Mouse (Mus musculus): ENCODE data around the gene Mettl2. TPM values are rescaled to one million over a fixed set of nuclear protein-coding genes. Genes with fewer than 3 reads are reported as not detected.

The Mettl2 gene
- polyA plus RNA-seq, 1 experiment, result 18.5 TPM

DNA sequence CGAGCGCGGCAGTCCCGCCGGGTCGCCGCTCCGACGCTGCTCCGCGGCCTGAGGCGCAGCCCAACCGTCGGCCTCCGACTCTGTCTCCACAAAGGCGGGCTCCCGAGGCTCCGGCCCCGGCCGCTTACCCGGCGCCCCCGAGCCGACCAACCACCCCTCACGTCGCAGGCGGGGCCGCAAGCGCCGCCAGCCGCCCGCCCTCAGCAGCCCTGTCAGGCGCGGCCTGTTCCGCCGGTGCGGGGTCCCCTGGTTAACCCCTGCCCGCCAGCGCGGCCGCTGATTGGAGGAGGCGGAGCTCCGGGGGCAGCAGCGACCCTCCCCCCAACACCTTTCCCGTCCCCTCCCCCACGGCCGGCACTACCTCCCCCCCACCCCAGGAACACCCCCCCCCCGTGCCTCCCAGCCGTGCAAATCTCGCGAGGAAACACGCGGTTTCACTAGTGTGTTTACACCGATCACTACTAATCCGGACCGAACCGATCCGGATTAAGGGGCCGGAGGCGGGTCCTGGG, 55.0 kb downstream of the Mettl2 start:
- H3K27me3 ChIP-seq (ENCODE audit: control insufficient read depth, insufficient read depth, insufficient read length), result no peaks in the 10 kb centered on the region
- peaks cover 43% of the 10 kb centered on the region for H3K79me3 ChIP-seq (ENCODE audit: low read depth)
- H3K4me3 ChIP-seq (ENCODE audit: insufficient read depth, poor library complexity, severe bottlenecking), result peak overlapping the region; percentile 94
- peak overlapping the region; percentile 81 for H3ac ChIP-seq (ENCODE audit: control insufficient read depth, insufficient read length, low read depth)
- H3K79me2 ChIP-seq (ENCODE audit: control insufficient read depth, insufficient read depth), result peaks cover 66% of the 10 kb centered on the region
- TF ChIP-seq MYOG (IDR thresholded peaks at IDR 0.05; ENCODE audit: control insufficient read depth, extremely low read depth, insufficient read length) (no peak), MAX (IDR thresholded peaks at IDR 0.05) (no peak), CTCF (IDR thresholded peaks at IDR 0.05; ENCODE audit: control insufficient read depth, insufficient read depth, insufficient read length) (no peak), FOSL1 (IDR thresholded peaks at IDR 0.05; ENCODE audit: insufficient read depth, low read length, poor library complexity, severe bottlenecking) (no peak), USF1 (IDR thresholded peaks at IDR 0.05; ENCODE audit: low read depth) (no peak), CEBPB (IDR thresholded peaks at IDR 0.05; ENCODE audit: low read depth) (no peak), MYOD1 (IDR thresholded peaks at IDR 0.05; ENCODE audit: control insufficient read depth, insufficient read length, low read depth) (no peak)
- H3K36me3 ChIP-seq (ENCODE audit: control insufficient read depth, insufficient read depth), result peaks cover 31% of the 10 kb centered on the region

DNA sequence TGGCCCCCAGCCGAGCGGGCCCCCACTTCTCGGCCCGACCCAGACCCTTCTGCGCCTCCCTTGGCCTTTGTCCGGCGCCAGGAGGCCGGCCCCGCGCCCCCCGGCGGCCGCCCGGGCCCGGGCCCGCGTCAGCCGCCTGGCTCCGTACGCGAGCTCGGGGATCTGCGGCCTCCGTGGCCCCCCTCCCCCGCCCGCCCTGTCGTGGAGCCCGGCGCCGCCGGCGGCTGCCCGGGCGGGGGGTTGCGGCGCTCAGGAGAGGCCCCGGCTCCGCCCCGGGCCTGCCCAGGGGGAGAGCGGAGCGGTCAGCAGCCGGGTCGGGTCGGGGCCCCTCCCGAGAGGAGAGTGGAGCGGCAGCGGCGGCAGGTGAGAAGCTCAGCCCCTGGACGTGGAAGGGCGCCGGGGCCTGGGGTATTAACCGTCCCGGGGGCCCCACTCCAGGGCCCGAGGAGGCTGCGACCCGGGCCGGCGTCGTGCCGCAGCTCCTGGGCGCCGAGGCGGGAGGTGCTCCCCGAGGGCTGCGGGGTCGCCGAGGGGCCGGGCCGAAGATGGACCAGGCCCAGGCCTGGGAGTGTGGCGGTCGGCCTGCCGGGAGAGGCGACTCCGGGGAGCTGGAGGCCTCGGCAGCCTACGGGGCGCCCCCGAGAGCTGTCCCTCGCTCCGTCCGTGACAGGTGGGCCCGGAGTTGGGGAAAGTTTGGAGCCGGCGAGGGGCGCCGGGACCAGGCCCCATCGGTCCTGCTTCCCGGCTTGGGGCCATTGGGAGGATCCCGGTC, 55.6 kb downstream of the Mettl2 start:
- Histone ChIP-seq H3K4me3 (ENCODE audit: insufficient read depth, poor library complexity, severe bottlenecking) (peak overlapping the region; percentile 94), H3K79me3 (ENCODE audit: low read depth) (peaks cover 50% of the 10 kb centered on the region), H3ac (ENCODE audit: control insufficient read depth, insufficient read length, low read depth) (peak overlapping the region; percentile 99), H3K36me3 (ENCODE audit: control insufficient read depth, insufficient read depth) (peaks cover 38% of the 10 kb centered on the region), H3K79me2 (ENCODE audit: control insufficient read depth, insufficient read depth) (peaks cover 73% of the 10 kb centered on the region), H3K27me3 (ENCODE audit: control insufficient read depth, insufficient read depth, insufficient read length) (no peaks in the 10 kb centered on the region)
- no peak for TF ChIP-seq MYOD1 (IDR thresholded peaks at IDR 0.05; ENCODE audit: control insufficient read depth, insufficient read length, low read depth)

DNA sequence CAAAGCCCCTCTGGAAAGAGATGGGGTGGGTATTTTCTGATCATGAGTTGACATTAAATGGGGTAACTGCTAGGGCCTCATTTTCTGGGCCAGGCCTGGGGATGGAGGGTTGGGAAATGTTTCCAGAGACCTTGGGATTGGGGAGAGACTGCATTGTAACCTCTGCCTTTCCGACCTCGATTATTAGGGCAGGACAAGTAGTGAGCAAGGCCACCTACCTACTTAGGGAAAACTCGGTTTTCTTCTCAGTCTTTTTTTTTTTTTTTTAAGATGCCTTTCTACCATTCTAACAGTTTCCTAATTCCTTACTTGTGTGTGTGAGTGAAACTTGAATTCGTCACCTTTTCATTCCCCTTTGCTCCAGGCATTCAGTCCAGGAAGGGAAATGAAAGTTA, 56.2 kb downstream of the Mettl2 start:
- TF ChIP-seq CTCF (IDR thresholded peaks at IDR 0.05; ENCODE audit: control insufficient read depth, insufficient read depth, insufficient read length) (no peak), CEBPB (IDR thresholded peaks at IDR 0.05; ENCODE audit: low read depth) (no peak), MYOG (IDR thresholded peaks at IDR 0.05; ENCODE audit: control insufficient read depth, extremely low read depth, insufficient read length) (no peak), MYOD1 (IDR thresholded peaks at IDR 0.05; ENCODE audit: control insufficient read depth, insufficient read length, low read depth) (no peak), USF1 (IDR thresholded peaks at IDR 0.05; ENCODE audit: low read depth) (no peak), MAX (IDR thresholded peaks at IDR 0.05) (no peak), FOSL1 (IDR thresholded peaks at IDR 0.05; ENCODE audit: insufficient read depth, low read length, poor library complexity, severe bottlenecking) (no peak)
- H3K36me3 ChIP-seq (ENCODE audit: control insufficient read depth, insufficient read depth), result peaks cover 43% of the 10 kb centered on the region
- peak overlapping the region; percentile 94 for H3K4me3 ChIP-seq (ENCODE audit: insufficient read depth, poor library complexity, severe bottlenecking)
- H3K27me3 ChIP-seq (ENCODE audit: control insufficient read depth, insufficient read depth, insufficient read length), result no peaks in the 10 kb centered on the region
- H3K79me3 ChIP-seq (ENCODE audit: low read depth), result peaks cover 56% of the 10 kb centered on the region
- H3ac ChIP-seq (ENCODE audit: control insufficient read depth, insufficient read length, low read depth), result peak overlapping the region; percentile 99
- H3K79me2 ChIP-seq (ENCODE audit: control insufficient read depth, insufficient read depth), result peaks cover 79% of the 10 kb centered on the region

DNA sequence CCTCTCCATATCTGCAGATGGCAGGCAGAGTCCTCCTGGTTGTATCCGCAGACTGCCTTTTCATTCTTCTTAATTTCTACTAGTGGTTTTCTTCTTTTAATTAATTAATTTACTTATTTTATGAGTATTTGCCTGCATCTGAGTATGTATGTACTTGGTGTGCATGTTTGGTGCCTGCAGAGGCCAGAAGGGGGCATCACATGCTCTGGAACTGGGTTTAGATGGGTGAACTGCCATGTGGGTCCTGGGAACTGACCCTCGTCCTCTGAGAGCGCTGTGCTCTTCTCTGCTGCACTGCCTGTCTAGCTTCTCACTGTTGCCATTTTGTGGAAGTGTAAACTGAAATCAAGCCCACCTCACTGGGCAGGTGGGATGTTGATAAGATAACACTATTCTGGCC, 58.5 kb downstream of the Mettl2 start:
- Histone ChIP-seq H3K79me3 (ENCODE audit: low read depth) (peaks cover 75% of the 10 kb centered on the region), H3K27me3 (ENCODE audit: control insufficient read depth, insufficient read depth, insufficient read length) (no peaks in the 10 kb centered on the region), H3K79me2 (ENCODE audit: control insufficient read depth, insufficient read depth) (peaks cover 95% of the 10 kb centered on the region), H3K4me3 (ENCODE audit: insufficient read depth, poor library complexity, severe bottlenecking) (no peak overlapping the region), H3K36me3 (ENCODE audit: control insufficient read depth, insufficient read depth) (peaks cover 58% of the 10 kb centered on the region), H3ac (ENCODE audit: control insufficient read depth, insufficient read length, low read depth) (no peak overlapping the region)
- TF ChIP-seq MAX (IDR thresholded peaks at IDR 0.05), result no peak

Other genes starting within 250 kb of the Mettl2 start
- not detected for gene Efcab3, start 62.8 kb upstream of the Mettl2 start, polyA plus RNA-seq (2012; fragmentation: generic; extraction: Trizol)
- gene Gm10842, start 20.5 kb downstream of the Mettl2 start, polyA plus RNA-seq (2012; fragmentation: generic; extraction: Trizol), result not detected
- gene Tlk2, start 52.4 kb downstream of the Mettl2 start, polyA plus RNA-seq (2012; fragmentation: generic; extraction: Trizol), result 16.9 TPM
- gene Mrc2, start 166.2 kb downstream of the Mettl2 start, polyA plus RNA-seq (2012; fragmentation: generic; extraction: Trizol), result 28.7 TPM